Mouse (Mus musculus) common myeloid progenitor, adult 5-6 weeks (primary cell): ENCODE results near the gene Usp21. TPM values are rescaled to one million over a fixed set of nuclear protein-coding genes. Genes with fewer than 3 reads are reported as not detected.
"Not testable (repeated sequence)": the region's sequence is repeated elsewhere in the genome, so short reads cannot be mapped to it uniquely, and the experiment has no call there.

ENCODE experiments used
- ATAC-seq: replicated peaks from 2 replicates; pipeline ENCODE4 v1.8.0; 2016; ENCODE audit warnings: low read depth, mild to moderate bottlenecking, moderate TSS enrichment, inconsistent platforms; ENCODE audit not compliant: poor library complexity, severe bottlenecking
- total RNA-seq: library from RNA; stranded (forward); fragments of 200-1000, 187-1606 nt; gene quantifications from 2 replicates; pipeline ENCODE4 v1.2.3, GENCODE M21; 2017

Usp21 gene
- total RNA-seq: 9.9 and 15.7 TPM in 2 replicates

- ATAC-seq: peak; percentile 97
Observed at GRCm38 (mm10) chr1:171287136-171288081, at the start of gene Usp21. Usp21 (minus strand) TSS chr1:171287991.

GRCm38 (mm10) chr1:171330216-171330560, 42.4 kb upstream of the Usp21 start:
- ATAC-seq: peak; percentile 13

GRCm38 (mm10) chr1:171329433-171330215, 41.8 kb upstream of the Usp21 start:
- peak; percentile 31 for ATAC-seq

- peak; percentile 88 for ATAC-seq
Observed at GRCm38 (mm10) chr1:171328839-171329432, 41.1 kb upstream of the Usp21 start, which contains the start of gene Dedd. Dedd (plus strand) TSS chr1:171329145.

- ATAC-seq: no peak
Observed at GRCm38 (mm10) chr1:171328244-171328643, 40.5 kb upstream of the Usp21 start.

- ATAC-seq: not testable (repeated sequence)
Observed at GRCm38 (mm10) chr1:171326588-171326987, 38.8 kb upstream of the Usp21 start.

GRCm38 (mm10) chr1:171325571-171325970, 37.8 kb upstream of the Usp21 start:
- no peak for ATAC-seq

GRCm38 (mm10) chr1:171322012-171322411, 34.2 kb upstream of the Usp21 start:
- 0 out of 2 replicates have a peak, but pooled peaks have one; percentile 38 for ATAC-seq

- ATAC-seq: peak; percentile 72
Observed at GRCm38 (mm10) chr1:171321415-171321814, 33.6 kb upstream of the Usp21 start.

GRCm38 (mm10) chr1:171320151-171320550, 32.4 kb upstream of the Usp21 start:
- ATAC-seq: no peak

- ATAC-seq: no peak
Observed at GRCm38 (mm10) chr1:171319748-171320147, 32.0 kb upstream of the Usp21 start.

GRCm38 (mm10) chr1:171309321-171309720, 21.5 kb upstream of the Usp21 start:
- ATAC-seq: no peak

GRCm38 (mm10) chr1:171306157-171306556, 18.4 kb upstream of the Usp21 start:
- not testable (repeated sequence) for ATAC-seq

- ATAC-seq: no peak
Observed at GRCm38 (mm10) chr1:171298226-171298625, 10.4 kb upstream of the Usp21 start.

GRCm38 (mm10) chr1:171295063-171295402, 7.2 kb upstream of the Usp21 start:
- no peak for ATAC-seq

GRCm38 (mm10) chr1:171294298-171295062, 6.7 kb upstream of the Usp21 start, which contains the start of gene Ufc1:
Ufc1 (minus strand) TSS chr1:171295024.
- peak; percentile 99 for ATAC-seq

GRCm38 (mm10) chr1:171293906-171294297, 6.1 kb upstream of the Usp21 start:
- no peak for ATAC-seq

- ATAC-seq: no peak
Observed at GRCm38 (mm10) chr1:171293351-171293750, 5.6 kb upstream of the Usp21 start.

GRCm38 (mm10) chr1:171288328-171288727, 537 bp upstream of the Usp21 start:
- ATAC-seq: no peak

GRCm38 (mm10) chr1:171286517-171286916, 1.3 kb downstream of the Usp21 start:
- ATAC-seq: no peak
